Mouse (Mus musculus): Measurements from ENCODE around the gene Hinfp.
"Not testable (repeated sequence)": the region's sequence is repeated elsewhere in the genome, so short reads cannot be mapped to it uniquely, and the experiment has no call there.

Gene Hinfp

GRCm38 (mm10) chr9:44332918-44333638 is 27.6 kb upstream of the Hinfp start:
- DNase-seq (ENCODE audit: low spot score in 2 of 2): no peak

DNA sequence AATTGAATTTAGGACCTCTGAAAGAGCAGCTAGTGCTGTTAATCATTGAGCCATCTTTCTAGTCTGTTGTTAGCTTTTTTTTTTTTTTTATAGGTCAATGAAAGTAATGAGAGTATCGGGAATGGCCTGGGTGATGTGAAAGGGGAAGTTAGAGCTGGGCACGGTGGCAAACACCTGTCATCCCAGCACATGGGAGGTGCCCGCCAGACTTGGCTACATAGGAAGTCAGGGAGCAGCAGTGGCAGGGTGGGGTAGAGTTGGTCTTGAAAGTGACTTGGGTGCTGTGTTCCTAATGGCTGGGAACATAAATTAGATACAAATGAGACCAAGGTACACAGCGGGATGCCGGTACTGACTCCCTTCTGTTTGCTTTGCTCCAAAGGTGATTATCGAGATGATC is 25.3 kb upstream of the Hinfp start:
- DNase-seq (ENCODE audit: low spot score in 2 of 2): no peak

- DNase-seq (ENCODE audit: low spot score in 2 of 2): no peak
These were observed 22.5 kb upstream of the Hinfp start for GRCm38 (mm10) chr9:44327926-44328325.

GRCm38 (mm10) chr9:44327064-44327711 is 21.7 kb upstream of the Hinfp start:
- no peak for DNase-seq (ENCODE audit: low spot score in 2 of 2)

- peak; percentile 77 to 79 for DNase-seq (ENCODE audit: low spot score in 2 of 2)
These were observed 21.0 kb upstream of the Hinfp start for GRCm38 (mm10) chr9:44326371-44327063.

DNA sequence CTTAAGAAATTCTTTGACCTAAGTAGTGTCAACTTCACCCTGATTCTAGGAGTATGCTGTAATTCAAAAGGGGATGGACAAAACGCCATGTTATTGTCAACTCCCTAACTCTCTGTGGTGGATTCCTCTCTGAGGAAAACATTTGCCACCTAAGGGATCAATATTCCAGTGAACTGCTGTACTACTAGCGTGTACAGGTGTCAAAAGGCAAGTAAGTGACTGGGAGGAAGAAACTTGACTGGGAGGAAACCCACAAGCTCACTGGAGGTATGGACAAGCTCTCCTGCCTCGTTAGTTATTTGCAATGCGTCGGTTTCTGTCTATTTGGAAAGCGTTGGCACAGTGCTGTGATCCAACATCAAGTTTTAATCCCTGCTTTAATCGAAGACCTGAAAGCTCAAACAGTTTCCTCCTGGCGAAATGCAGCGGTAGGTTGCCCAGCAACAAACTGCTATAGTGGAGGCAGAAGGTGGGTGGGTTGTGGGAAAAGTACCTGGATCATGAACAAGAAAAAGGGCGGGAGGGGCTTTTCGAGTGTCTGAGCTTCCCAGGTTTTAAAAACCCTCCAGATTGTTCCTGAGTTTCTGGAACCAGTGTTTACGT is 20.4 kb upstream of the Hinfp start, which contains the start of gene Dpagt1:
Gene Dpagt1, plus strand, starts transcription at position 252 of the 603 bp plus-strand sequence.
- DNase-seq (ENCODE audit: low spot score in 2 of 2): no peak

GRCm38 (mm10) chr9:44325032-44325767 is 19.7 kb upstream of the Hinfp start:
- DNase-seq (ENCODE audit: low spot score in 2 of 2): not testable (repeated sequence)

DNA sequence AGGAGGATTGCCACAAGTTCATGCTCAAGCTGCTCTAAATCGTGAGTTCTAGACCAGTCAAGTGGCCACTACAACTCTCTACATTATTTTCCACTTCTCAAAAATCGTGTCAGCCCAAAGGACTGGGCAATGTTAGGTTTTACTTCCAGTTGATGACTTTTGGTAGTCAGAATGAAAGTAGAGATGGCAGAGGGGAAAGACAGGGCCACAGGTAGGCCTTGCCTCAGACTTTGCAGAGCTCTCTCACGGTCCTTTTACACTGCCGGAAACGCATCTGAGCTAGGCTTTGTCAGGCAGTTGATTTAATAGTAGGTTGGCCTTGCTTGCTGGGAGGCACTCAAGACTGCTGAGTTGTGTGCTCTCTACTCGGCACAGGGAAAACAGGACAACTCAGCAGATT is 18.7 kb upstream of the Hinfp start:
- no peak for DNase-seq (ENCODE audit: low spot score in 2 of 2)

GRCm38 (mm10) chr9:44323656-44324055 is 18.2 kb upstream of the Hinfp start:
- DNase-seq (ENCODE audit: low spot score in 2 of 2): not testable (repeated sequence)

GRCm38 (mm10) chr9:44320799-44321133 is 15.3 kb upstream of the Hinfp start:
- DNase-seq (ENCODE audit: low spot score in 2 of 2): no peak

DNA sequence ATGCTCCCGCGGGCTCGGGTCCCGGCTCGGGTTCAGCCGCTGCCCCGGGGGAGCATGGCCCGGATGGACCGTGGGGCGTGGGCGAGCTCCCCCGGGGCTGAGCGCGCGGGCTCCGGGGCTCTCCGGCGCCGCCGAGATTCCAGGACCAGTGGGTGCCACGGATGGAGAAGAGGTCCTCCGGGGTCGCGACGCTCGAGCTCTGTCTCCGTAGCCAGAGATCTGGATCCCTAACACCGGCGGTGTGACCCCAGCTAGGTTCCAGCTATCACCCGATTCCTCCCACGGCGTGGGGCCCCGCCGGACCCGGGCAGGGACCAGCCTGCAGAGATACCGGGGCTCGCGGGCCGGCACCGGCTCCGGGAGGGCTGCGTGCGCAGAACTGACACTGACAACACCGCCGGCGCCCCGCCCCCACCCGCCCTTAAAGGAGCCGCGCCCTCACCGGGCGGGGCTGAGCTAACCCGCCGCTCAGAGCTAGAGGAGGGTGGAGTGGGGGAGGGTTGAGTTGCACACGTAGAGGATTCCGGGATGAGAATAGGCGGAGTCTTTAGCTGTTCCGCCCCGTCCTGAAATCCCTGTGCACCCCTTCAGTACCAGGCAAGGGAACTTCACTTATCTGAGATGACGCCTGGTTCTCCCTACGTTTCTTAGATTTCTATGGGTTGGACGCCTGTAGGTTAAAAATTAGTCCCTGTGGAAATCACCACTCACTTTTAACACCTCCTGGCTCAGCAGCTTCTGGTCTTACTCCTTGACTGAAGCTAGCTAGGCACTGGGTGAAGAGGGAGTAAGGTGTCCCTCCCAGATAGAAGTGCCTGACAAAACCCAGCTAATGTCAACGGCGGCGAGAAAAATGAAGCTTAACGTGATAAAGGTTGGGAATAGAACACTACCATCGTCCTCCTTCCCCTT is 14.7 kb upstream of the Hinfp start, which contains the start of gene C2cd2l:
Gene C2cd2l, minus strand, starts transcription at position 399 of the 912 bp plus-strand sequence.
- peak; percentile 85 to 87 for DNase-seq (ENCODE audit: low spot score in 2 of 2)

DNA sequence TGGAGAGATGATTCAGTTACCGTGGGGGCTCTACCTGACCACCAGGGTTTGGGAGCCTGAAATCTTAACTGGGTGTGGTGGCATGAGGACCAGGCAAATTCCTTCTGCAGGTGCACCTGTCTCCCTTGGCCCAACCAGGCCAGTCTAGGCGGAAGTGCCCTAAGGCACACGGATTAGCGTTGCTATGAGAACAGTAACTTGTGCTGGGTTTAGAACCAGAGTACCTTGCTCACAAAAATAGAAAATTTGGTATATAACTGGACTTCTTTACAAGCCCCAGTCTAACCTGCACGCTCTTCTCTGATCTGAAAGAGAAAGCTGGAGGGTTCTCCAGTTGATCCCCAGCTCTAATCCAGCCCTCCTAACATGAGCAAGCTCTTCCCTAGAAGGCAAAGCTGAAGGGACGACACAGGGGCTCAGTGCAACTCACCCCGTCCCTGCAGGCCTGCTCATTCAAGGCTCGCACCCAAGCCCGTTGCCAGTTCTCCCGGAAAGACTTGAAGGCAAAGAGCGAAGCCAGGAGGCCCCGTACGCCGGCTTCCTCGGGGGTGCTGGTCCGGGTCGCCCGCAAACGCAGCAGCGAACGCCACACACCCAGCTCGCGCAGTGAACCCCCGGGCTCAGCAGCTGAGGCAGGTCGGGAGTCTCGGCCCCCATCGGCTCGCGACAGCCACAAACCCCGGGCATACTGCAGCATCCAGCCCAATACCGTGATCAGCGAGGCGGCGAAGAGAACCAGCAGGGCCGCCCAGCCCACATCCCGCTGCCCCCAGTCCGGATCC is 13.8 kb upstream of the Hinfp start:
- no peak for DNase-seq (ENCODE audit: low spot score in 2 of 2)

DNA sequence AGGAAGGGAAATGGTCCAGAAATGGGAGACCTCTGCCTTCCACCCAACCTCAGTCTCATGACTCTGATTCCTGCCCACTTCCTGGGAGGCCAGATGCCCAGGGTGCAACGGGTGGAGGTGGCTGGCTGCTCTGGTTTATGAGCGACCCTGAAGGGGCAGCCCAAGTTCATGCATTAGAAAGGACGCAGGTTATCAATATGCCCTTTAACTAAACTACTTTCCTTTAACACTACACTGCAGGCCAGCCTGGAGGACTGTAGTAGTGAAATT is 13.3 kb upstream of the Hinfp start:
- DNase-seq (ENCODE audit: low spot score in 2 of 2): no peak

GRCm38 (mm10) chr9:44318076-44318825 is 12.8 kb upstream of the Hinfp start:
- no peak for DNase-seq (ENCODE audit: low spot score in 2 of 2)

- no peak for DNase-seq (ENCODE audit: low spot score in 2 of 2)
These were observed 12.0 kb upstream of the Hinfp start for GRCm38 (mm10) chr9:44317452-44317851.

DNA sequence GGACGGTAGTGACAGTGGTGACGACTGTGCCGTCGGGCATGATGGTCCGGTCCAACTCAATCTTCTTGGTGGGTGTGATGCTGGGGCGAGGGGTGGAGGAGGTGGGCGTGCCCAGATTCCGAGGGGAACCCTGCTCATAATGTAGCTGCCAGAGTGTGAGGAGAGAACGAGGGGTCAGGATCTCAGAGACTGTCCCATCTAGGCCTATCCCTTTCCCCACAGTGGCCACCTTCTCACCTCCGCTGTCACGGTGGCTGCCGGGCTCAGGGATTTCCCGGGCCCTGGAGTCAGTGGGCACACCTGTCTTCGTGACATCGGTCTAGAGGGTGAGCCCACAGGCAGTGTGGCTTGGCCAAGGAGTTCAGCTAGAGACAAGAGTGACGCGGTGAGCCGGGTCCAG is 9.4 kb upstream of the Hinfp start:
- DNase-seq (ENCODE audit: low spot score in 2 of 2): no peak

GRCm38 (mm10) chr9:44314257-44314547 is 8.7 kb upstream of the Hinfp start:
- no peak for DNase-seq (ENCODE audit: low spot score in 2 of 2)

DNA sequence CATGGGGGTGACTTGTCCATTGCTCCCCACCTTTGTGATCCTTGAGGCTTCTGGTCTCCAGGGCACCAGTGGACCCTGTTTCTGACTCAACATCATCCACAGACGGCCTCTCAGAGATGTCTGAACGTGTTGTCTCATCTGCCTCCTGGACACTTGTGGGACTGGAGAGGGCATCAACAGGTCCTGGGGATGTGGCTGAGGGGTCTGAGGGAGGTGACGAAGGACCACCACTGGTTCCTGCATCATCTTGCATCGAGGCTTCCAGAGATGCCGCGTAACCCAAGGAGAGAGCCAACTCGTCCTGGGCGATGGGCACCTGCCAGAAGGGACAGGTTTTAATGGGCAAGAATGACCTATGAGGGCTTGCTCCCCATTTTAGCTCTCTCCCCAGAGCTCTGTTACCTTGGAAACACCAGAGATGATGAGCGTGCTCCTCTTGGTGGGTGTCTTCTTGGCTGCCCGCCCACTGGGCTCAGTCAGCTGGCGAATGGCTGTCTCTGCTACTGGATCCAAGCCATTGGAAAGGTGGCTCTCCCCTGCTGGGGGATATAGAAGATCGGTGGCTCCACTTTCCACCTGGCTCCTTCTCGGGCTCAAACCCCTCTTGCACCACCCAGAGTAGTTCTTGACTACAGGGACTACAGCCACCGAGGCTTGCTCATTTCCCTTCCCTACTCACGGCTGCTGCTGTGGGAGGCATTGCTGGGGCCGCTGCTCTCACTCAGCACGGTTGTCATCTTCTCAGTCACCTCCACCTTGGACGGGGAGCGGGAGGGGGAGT is 8.2 kb upstream of the Hinfp start:
- DNase-seq (ENCODE audit: low spot score in 2 of 2): no peak
